Mouse (Mus musculus) monocyte, adult 5-6 weeks (primary cell): Measurements from ENCODE around the gene Kcnj6. TPM values are rescaled to one million over a fixed set of nuclear protein-coding genes. Genes with fewer than 3 reads are reported as not detected.
"Not testable (repeated sequence)": the region's sequence is repeated elsewhere in the genome, so short reads cannot be mapped to it uniquely, and the experiment has no call there.

Source experiments
- ATAC-seq: fragments of 153-309, 156-312 bp; replicated peaks from 2 replicates; pipeline ENCODE4 v1.8.0; 2017; ENCODE audit warnings: mild to moderate bottlenecking; ENCODE audit not compliant: low TSS enrichment, insufficient number of reproducible peaks, severe bottlenecking, poor library complexity, low FRiP score
- total RNA-seq: library from RNA; stranded (forward); fragments of 200-1000, 200-491, 200-594 nt; gene quantifications from 3 replicates; pipeline ENCODE4 v1.2.3, GENCODE M21; 2017

Kcnj6 gene
- total RNA-seq, 1 experiment from 2014 or later: not detected

DNA sequence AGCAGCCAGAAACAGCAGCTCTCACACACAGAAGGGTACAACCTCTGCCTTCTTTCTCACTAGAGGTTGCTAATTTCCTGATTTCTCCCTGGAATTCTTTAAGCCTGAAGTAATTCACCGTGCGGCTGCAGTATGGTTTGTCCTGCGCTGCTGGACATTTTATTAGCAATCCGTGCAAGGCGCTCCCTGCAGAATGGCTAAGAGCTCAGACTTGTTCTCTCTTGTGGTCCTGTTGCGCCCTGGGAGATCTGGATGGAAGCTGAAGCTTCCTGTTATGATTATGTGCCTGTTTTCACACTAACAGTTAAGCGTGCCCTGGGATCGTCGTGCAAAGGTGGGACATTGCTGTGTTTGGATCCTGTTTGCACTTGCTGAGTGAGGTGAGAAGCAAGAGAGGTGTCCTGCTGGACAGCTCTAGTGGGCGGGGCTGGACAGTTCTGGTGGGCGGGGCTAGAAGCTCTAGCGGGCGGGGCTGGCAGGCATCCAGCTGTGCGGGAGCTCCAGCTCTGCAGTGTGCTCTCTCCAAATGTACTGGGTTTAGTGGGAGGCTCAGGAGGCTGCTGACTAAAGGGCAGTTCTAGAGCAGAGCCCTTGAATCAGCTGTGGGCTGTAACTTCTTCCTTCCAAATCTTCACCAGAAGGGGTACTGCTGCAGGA is 131.1 kb downstream of the Kcnj6 start:
- no peak for ATAC-seq

- ATAC-seq: no peak
These were observed 131.7 kb downstream of the Kcnj6 start for GRCm38 (mm10) chr16:94865796-94866195.

DNA sequence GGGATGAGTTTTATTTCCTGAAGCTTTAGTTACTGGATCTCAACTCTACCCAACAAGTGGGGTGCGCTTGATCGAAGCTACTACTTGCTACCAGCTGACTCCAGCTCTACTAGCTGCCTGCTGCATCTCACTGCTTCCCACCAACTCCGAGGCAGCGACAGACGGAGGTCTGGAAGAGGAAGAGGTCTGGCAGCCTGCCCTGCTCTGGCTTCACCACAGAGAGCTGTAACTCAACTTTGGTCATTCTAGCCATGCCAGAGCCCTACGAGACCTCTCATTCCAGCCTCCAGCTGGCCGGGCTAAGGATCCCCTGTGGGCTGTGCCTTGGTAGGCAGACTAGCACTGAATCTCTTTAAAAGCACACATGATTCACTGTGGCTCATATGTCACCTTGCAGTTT is 132.4 kb downstream of the Kcnj6 start:
- ATAC-seq: no peak

DNA sequence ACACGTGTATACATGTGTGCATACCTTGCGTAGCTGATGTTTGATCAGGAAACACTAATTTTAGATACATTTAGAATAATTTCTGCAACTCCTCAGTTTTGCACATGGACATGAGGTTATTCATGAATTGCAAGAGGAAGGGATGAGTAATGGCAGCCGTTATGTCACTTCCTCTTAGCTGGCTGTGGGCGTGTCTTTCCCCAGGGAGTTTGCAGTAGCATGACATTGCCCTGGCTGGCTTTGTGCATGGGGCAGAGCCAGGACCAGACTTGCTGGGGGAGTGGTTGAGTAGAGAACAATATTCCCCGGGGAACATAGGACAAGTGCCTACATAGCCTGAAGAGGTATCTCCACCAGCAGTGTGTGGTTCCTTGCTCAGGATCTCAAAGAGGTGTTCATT is 134.0 kb downstream of the Kcnj6 start:
- no peak for ATAC-seq

GRCm38 (mm10) chr16:94855990-94856389 is 141.5 kb downstream of the Kcnj6 start:
- no peak for ATAC-seq

- no peak for ATAC-seq
These were observed 144.9 kb downstream of the Kcnj6 start for GRCm38 (mm10) chr16:94852407-94853160.

DNA sequence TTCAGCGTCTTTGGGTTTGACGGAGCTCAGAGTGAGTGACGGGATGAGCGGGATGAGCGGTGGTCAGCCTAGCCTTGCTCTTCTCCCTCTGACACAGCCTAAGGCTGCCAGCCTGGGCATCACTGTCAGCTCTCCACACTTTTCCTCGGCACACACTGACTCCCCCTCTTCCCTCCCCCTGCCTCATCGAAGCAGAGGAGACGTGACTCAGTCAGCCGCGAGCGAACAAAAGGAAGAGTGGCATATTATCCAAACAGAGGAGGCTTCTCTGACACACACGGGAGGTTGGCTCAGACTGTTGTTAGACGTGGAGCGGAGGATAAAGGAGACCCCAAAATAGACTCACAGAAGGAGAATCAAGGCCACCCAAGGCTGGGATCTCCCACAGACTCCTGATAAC is 147.1 kb downstream of the Kcnj6 start:
- ATAC-seq: no peak

DNA sequence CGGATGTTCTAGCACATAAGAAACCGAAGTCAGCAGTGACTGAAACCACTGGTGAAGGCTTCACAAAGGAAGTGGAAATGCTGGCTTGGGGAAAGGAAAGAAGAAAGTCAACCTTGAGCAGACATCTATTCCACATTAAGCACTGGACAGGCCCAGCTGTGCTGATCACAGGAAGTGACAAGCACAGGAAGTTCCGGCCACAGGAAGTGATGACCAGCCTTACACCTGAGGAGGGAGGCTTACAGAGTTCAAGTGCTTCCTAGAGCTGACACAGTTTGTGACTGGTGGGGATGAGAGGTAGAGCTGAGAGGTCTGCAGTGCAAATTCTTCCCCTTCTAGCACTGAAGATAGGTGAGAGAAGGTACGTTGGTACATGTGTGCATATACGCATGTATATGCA is 151.5 kb downstream of the Kcnj6 start:
- no peak for ATAC-seq

GRCm38 (mm10) chr16:94844769-94845168 is 152.7 kb downstream of the Kcnj6 start:
- ATAC-seq: no peak

GRCm38 (mm10) chr16:94839398-94839797 is 158.1 kb downstream of the Kcnj6 start:
- ATAC-seq: no peak

DNA sequence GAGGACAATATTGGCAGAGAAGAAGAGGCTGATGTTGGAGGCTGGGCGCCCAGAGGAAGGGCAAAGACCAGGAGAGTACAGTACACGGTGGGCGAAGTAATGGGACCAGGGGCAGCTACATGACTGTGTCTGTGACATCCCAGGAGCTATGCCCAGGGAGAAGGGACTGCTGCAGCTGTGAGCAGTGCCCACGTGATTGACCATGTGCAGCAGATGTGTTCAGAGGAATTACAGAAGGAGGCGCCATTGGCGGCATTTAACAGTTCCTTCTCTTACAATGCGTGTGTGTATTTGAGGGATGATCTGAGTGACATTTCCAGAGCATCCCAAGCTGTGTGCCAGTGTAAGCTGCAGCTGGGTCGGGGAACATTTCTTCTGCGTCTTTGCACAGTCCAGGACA is 159.6 kb downstream of the Kcnj6 start:
- no peak for ATAC-seq

DNA sequence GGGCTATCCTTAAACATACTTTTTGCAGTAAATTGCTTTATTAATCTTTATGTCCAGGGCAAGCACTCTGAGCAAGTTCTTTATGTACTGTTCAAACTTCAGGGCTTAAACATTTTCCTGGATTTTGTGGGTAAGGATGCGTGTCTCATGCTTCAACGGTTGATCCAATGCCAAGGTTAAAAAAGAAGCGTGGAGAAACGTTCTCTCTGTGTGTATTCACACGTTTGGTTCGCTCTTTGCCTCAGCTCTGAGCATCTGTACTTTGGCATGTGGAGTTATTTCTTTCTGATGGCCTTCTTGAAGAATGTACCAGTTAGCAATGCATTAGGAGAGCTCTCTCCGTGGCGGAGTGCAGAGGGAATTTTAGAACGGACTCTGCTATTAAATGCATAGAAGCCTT is 163.0 kb downstream of the Kcnj6 start:
- no peak for ATAC-seq

GRCm38 (mm10) chr16:94828166-94828565 is 169.3 kb downstream of the Kcnj6 start:
- ATAC-seq: no peak

GRCm38 (mm10) chr16:94827092-94827585 is 170.4 kb downstream of the Kcnj6 start:
- ATAC-seq: no peak

GRCm38 (mm10) chr16:94825274-94825673 is 172.2 kb downstream of the Kcnj6 start:
- no peak for ATAC-seq

- no peak for ATAC-seq
These were observed 174.9 kb downstream of the Kcnj6 start for GRCm38 (mm10) chr16:94822611-94823010.

DNA sequence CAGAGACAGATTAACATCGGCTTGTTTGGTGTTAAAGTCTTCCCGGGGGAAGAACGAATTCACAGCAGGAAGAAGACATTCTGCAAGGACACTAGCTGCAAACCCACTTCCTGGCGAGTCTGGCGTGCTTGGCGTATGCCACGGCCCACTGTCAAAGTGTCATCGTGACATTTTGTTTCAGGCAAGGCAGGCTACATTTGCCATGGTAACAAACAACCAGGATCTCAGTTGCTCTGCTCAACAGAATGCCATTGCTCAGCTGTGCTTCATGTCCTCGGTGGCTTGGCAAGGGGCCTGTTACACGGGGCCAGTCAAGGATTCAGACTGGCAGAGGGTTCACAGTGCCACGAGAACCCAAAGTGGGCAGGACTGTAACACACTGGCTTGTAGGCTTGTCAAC is 175.9 kb downstream of the Kcnj6 start:
- no peak for ATAC-seq

DNA sequence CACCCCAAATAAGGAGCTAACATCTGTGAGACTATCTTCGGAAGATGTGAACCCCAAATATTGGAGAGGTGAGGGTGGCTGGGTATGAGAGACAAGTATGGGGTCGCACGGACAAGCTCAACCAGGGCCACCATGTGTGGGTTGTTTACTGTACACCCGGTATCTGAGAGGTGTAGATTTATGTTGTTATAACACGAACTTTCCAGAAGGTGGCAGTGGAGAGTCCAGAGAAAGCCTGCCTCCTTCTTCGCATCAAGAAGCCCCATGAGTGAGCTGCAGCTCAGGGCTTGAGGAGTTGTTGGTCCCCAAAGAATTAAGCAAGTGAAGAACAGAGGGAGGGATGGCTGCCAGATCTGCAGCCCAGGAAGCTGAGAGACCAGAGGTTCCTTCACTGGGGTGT is 181.1 kb downstream of the Kcnj6 start:
- ATAC-seq: no peak

- no peak for ATAC-seq
These were observed 181.6 kb downstream of the Kcnj6 start for GRCm38 (mm10) chr16:94815891-94816290.

- not testable (repeated sequence) for ATAC-seq
These were observed 188.2 kb downstream of the Kcnj6 start for GRCm38 (mm10) chr16:94809286-94809685.
